8 mouse cellular contexts compared by ENCODE assay signal in the genomic region with DNA sequence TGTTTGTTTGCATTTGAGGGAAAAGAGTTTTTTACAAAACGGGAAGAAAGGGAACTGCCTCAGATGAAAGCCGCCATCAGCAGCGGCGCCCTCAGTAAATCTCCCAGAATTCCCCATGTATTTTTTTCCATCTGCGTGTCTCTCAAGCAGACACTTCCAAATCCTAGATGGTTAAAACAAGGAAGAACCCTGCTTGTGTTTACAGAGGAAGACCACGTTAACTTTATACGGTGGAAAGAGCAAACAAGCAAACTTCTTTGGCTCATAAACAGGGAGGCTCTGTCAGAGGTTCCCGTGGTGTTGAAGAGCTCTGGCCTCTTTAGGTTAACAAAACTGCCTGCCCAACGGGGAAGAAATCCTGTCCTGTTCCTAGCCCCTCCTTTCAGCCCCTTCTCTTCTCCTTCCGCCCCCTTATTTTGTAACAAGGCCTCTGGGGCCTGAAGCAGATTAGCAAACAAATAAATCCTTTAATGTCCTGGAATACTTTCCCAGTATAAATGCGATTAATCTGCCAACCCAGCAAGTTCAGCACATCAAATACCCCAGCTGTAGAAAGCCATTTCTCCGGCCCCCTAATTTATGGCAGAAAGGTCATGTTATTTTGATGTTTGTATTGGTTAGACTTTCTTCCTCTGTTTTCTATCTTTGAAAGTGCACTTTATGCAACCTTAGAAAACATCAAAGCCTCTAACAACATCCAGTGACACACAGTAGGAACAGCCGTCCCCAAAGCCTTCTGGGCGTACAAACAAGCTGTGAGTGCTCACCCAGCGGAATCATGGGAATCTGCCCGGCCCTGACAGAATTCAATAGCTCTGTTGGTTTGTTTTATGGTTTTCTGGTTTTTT. TPM values are rescaled to one million over a fixed set of nuclear protein-coding genes. Genes with fewer than 3 reads are reported as not detected.
DNase-seq lines count a peak whose midpoint lies in the region; ATAC-seq and TF ChIP-seq lines count a peak whose summit lies in the region.

No protein-coding gene starts in this region.

- no peaks in the 10 kb centered on the region for H3K27me3 ChIP-seq in liver, adult 2 months (ENCODE audit: control insufficient read depth, insufficient read depth, low read length)
- no peaks in the 10 kb centered on the region for H3K27me3 ChIP-seq in hindbrain, embryonic 11.5 days (ENCODE audit: control insufficient read depth, insufficient read depth, low read length)
- H3K27me3 ChIP-seq in liver, embryonic 12.5 days (replicated peaks): peaks cover 14% of the 10 kb centered on the region
- no peaks in the 10 kb centered on the region for H3K27me3 ChIP-seq in stomach, embryonic 15.5 days (replicated peaks)

- no peaks in the 10 kb centered on the region for H3K79me2 ChIP-seq in liver, adult 2 months (ENCODE audit: control insufficient read depth, insufficient read depth, low read length)

- TF ChIP-seq POLR2A in liver, adult 2 months (IDR thresholded peaks at IDR 0.05; ENCODE audit: extremely low read depth, insufficient read depth, low read length): no peak

- WGBS in liver, adult 2 months: 40% methylated on average over 16 of the region's 16 CpGs
- 44% methylated on average over 16 of the region's 16 CpGs for WGBS in hindbrain, embryonic 11.5 days
- WGBS in liver, embryonic 12.5 days (ENCODE audit: insufficient replicate concordance): 50% methylated on average over 16 of the region's 16 CpGs
- WGBS in stomach, embryonic 15.5 days: 30% methylated on average over 16 of the region's 16 CpGs

- H3K4me3 ChIP-seq in liver, adult 2 months (ENCODE audit: insufficient read depth, low read depth, low read length): no peak overlapping the region; the same call in 1 of the 2 replicates
- no peak overlapping the region for H3K4me3 ChIP-seq in hindbrain, embryonic 11.5 days (ENCODE audit: low read depth, low read length)
- no peak overlapping the region for H3K4me3 ChIP-seq in liver, embryonic 12.5 days
- H3K4me3 ChIP-seq in stomach, embryonic 15.5 days (replicated peaks): peak overlapping the region; percentile 11; the same call in 1 of the 2 replicates

- no peak overlapping the region for H3K9ac ChIP-seq in liver, adult 2 months (ENCODE audit: low read depth, low read length)
- peak overlapping the region; percentile 16; the same call in 1 of the 2 replicates for H3K9ac ChIP-seq in hindbrain, embryonic 11.5 days (ENCODE audit: low read depth, low read length)
- peak overlapping the region; percentile 12; the same call in 1 of the 2 replicates for H3K9ac ChIP-seq in liver, embryonic 12.5 days
- H3K9ac ChIP-seq in stomach, embryonic 15.5 days: no peak overlapping the region

- DNase-seq in liver, adult 2 months (ENCODE audit: extremely low read depth, low read depth, low spot score): no peak
- no peak for DNase-seq in liver
- no peak for DNase-seq in hindbrain, embryonic 11.5 days (ENCODE audit: low spot score)
- DNase-seq in right cerebral cortex, postnatal 4 days: no peak
- DNase-seq in urinary bladder, adult 2 months (ENCODE audit: low spot score): no peak
- no peak for DNase-seq in spleen, postnatal 36 days (ENCODE audit: low spot score in 2 of 2)

- peaks cover 3% of the 10 kb centered on the region; the same call in 1 of the 2 replicates for H3K4me1 ChIP-seq in liver, adult 2 months (ENCODE audit: control insufficient read depth, insufficient read depth, low read length)
- no peaks in the 10 kb centered on the region for H3K4me1 ChIP-seq in hindbrain, embryonic 11.5 days (replicated peaks; ENCODE audit: control insufficient read depth, insufficient read depth, low read length)
- H3K4me1 ChIP-seq in liver, embryonic 12.5 days: peaks cover 3% of the 10 kb centered on the region; the same call in 1 of the 2 replicates
- peaks cover 12% of the 10 kb centered on the region; the same call in 1 of the 2 replicates for H3K4me1 ChIP-seq in stomach, embryonic 15.5 days

- H3K27ac ChIP-seq in liver, adult 2 months (replicated peaks; ENCODE audit: insufficient read depth, low read depth, low read length): peak overlapping the region; percentile 23
- no peak overlapping the region; the same call in 1 of the 2 replicates for H3K27ac ChIP-seq in hindbrain, embryonic 11.5 days (ENCODE audit: low read depth, low read length)
- peak overlapping the region; percentile 6; the same call in 1 of the 2 replicates for H3K27ac ChIP-seq in liver, embryonic 12.5 days
- peak overlapping the region; percentile 85 for H3K27ac ChIP-seq in stomach, embryonic 15.5 days

- no peak; the same call in 1 of the 2 replicates for ATAC-seq in hindbrain, embryonic 11.5 days (ENCODE audit: low FRiP score)
- no peak for ATAC-seq in liver, embryonic 12.5 days
- ATAC-seq in stomach, embryonic 15.5 days (ENCODE audit: insufficient read depth, low FRiP score, low read depth): no peak; the same call in 1 of the 2 replicates

- H3K4me2 ChIP-seq in hindbrain, embryonic 11.5 days (replicated peaks; ENCODE audit: low read depth, low read length): peak overlapping the region; percentile 26; the same call in 1 of the 2 replicates
- H3K4me2 ChIP-seq in liver, embryonic 12.5 days: peak overlapping the region; percentile 35
- H3K4me2 ChIP-seq in stomach, embryonic 15.5 days: peak overlapping the region; percentile 47

- no peaks in the 10 kb centered on the region for H3K9me3 ChIP-seq in hindbrain, embryonic 11.5 days (ENCODE audit: control insufficient read depth, low read length)
- no peaks in the 10 kb centered on the region for H3K9me3 ChIP-seq in liver, embryonic 12.5 days (replicated peaks)
- no peaks in the 10 kb centered on the region for H3K9me3 ChIP-seq in stomach, embryonic 15.5 days

- TF ChIP-seq CTCF in liver, adult 2 months (IDR thresholded peaks at IDR 0.05; ENCODE audit: low read depth, low read length): no peak

- no peaks in the 10 kb centered on the region for H3K36me3 ChIP-seq in liver, adult 2 months (ENCODE audit: control insufficient read depth, insufficient read depth, low read length)
- H3K36me3 ChIP-seq in hindbrain, embryonic 11.5 days (ENCODE audit: control insufficient read depth, insufficient read depth, low read length): no peaks in the 10 kb centered on the region
- no peaks in the 10 kb centered on the region for H3K36me3 ChIP-seq in liver, embryonic 12.5 days
- no peaks in the 10 kb centered on the region for H3K36me3 ChIP-seq in stomach, embryonic 15.5 days

RNA-seq across cellular contexts. Expression of a gene that starts 52.8 kb away (rescaled TPM):
- 2.8 and 4.2 TPM in 2 replicates for total RNA-seq in liver, adult 2 months (2014; rRNA removed)
- 5.5 and 5.9 TPM in 2 replicates for polyA plus RNA-seq in liver, adult 2 months (2012; rRNA removed)
- polyA plus RNA-seq in hindbrain, embryonic 11.5 days (2014; fragmentation: Nextera tagmentation; extraction: Ambion mirVana): 5.8 and 8.0 TPM in 2 replicates
- polyA plus RNA-seq in liver, embryonic 12.5 days (2016; fragmentation: Nextera tagmentation; extraction: Ambion mirVana): 4.3 and 4.7 TPM in 2 replicates
- 13.6 and 15.2 TPM in 2 replicates for polyA plus RNA-seq in stomach, embryonic 15.5 days (2015; fragmentation: Nextera tagmentation; extraction: Ambion mirVana)
- 34.7 and 38.2 TPM in 2 replicates for polyA plus RNA-seq in urinary bladder, adult 2 months (2012; rRNA removed)

Comparison
In these comparisons a context has a peak if more than half of its experiments do, and no peak if none do; other contexts are left out.
1. H3K9ac ChIP-seq: peak in hindbrain, embryonic 11.5 days (single experiment) and liver, embryonic 12.5 days (single experiment); none in liver, adult 2 months (single experiment) and stomach, embryonic 15.5 days (single experiment).
2. Peak in every context shown above with its lines, with median percentiles within 50 percentile points of each other: H3K4me2 ChIP-seq.